Mouse (Mus musculus) MEL (cell line): ENCODE results near the gene Grik5.

Source experiments
- CTCF ChIP-seq, 3 experiments: IDR thresholded peaks in 2 of 3; conservative IDR thresholded peaks in 1 of 3; 2 replicates each; pipeline ENCODE4 v1.5.1; 2011 to 2012; ENCODE audit warnings: low read length in 3 of 3, low read depth in 2 of 3, mild to moderate bottlenecking in 2 of 3, improper control_type of control experiment in 1 of 3, inconsistent platforms in 1 of 3, mixed read lengths in 1 of 3, moderate library complexity in 1 of 3; ENCODE audit not compliant: control insufficient read depth in 1 of 3, insufficient read depth in 1 of 3, poor library complexity in 1 of 3, severe bottlenecking in 1 of 3
- MAFK ChIP-seq: IDR thresholded peaks from 2 replicates; pipeline ENCODE4 v1.6.1; 2011; ENCODE audit warnings: low read depth, mild to moderate bottlenecking, low read length, improper control_type of control experiment, borderline replicate concordance
- MYC ChIP-seq: IDR thresholded peaks from 2 replicates; pipeline ENCODE4 v1.6.1; 2011; ENCODE audit warnings: low read depth, mild to moderate bottlenecking, low read length, improper control_type of control experiment, moderate library complexity
- NRF1 ChIP-seq: IDR thresholded peaks from 2 replicates; pipeline ENCODE4 v1.6.1; 2014; ENCODE audit warnings: low read depth, mild to moderate bottlenecking, inconsistent platforms, low read length, improper control_type of control experiment, moderate library complexity; ENCODE audit not compliant: poor library complexity, insufficient read depth, severe bottlenecking
- POLR2A ChIP-seq, 2 experiments: IDR thresholded peaks; 2 replicates each; pipeline ENCODE4 v1.6.1; 2011 to 2012; ENCODE audit warnings: low read length in 2 of 2, mild to moderate bottlenecking in 2 of 2, control low read depth in 1 of 2, improper control_type of control experiment in 1 of 2, low read depth in 1 of 2, moderate library complexity in 1 of 2; ENCODE audit not compliant: control insufficient read depth in 1 of 2, insufficient read depth in 1 of 2, poor library complexity in 1 of 2
- TAL1 ChIP-seq: IDR thresholded peaks from 2 replicates; pipeline ENCODE4 v1.6.1; 2012; ENCODE audit warnings: mild to moderate bottlenecking, inconsistent platforms, low read length, moderate library complexity, mixed read lengths
- ZC3H11A ChIP-seq: IDR thresholded peaks from 2 replicates; pipeline ENCODE4 v1.6.1; 2012; ENCODE audit warnings: low read depth, mild to moderate bottlenecking, inconsistent platforms, low read length, improper control_type of control experiment

- no peak for TF ChIP-seq NRF1
- TF ChIP-seq MYC, result no peak
- TF ChIP-seq ZC3H11A, result no peak
- no peak for TF ChIP-seq POLR2A (IDR thresholded peaks at IDR 0.05; ENCODE audit: control insufficient read depth in 1 of 2, insufficient read depth in 1 of 2, low read depth in 1 of 2, low read length in 2 of 2, poor library complexity in 1 of 2)
- no peak for TF ChIP-seq TAL1
- TF ChIP-seq CTCF (IDR thresholded peaks at IDR 0.05 in 2 of 3, conservative IDR thresholded peaks at IDR 0.05 in 1 of 3; ENCODE audit: control insufficient read depth in 1 of 3, insufficient read depth in 1 of 3, low read depth in 2 of 3, low read length in 3 of 3, poor library complexity in 1 of 3, severe bottlenecking in 1 of 3), result no peak
- TF ChIP-seq MAFK, result no peak
These were observed 103.7 kb downstream of the Grik5 start for GRCm38 (mm10) chr7:24968463-24968862.
